Mouse (Mus musculus) liver, embryonic 11.5 days (tissue): ENCODE results near the gene Slc22a15. TPM values are rescaled to one million over a fixed set of nuclear protein-coding genes. Genes with fewer than 3 reads are reported as not detected.

ENCODE experiments used
- ATAC-seq: fragments of 200-750 bp; cut with Nextera tagmentation; replicated peaks from 2 replicates; pipeline ENCODE4 v1.8.0; 2017; ENCODE audit warnings: moderate number of reproducible peaks, mild to moderate bottlenecking, moderate TSS enrichment, moderate library complexity; ENCODE audit not compliant: low FRiP score
- DNase-seq: peaks from one replicate; pipeline ENCODE4 v3.0.0-alpha.2; 2017; ENCODE audit warnings: low spot score
- H3K27ac ChIP-seq: fragments of 300-500 bp; sonication (generic); 2 replicates; pipeline ENCODE4 v1.5.1; 2014; ENCODE audit warnings: mild to moderate bottlenecking, low read depth, low read length, control low read depth
- H3K27me3 ChIP-seq: fragments of 300-500 bp; sonication (generic); replicated peaks from 2 replicates; pipeline ENCODE4 v1.6.1; 2014; ENCODE audit warnings: low read length, mixed read lengths; ENCODE audit not compliant: control insufficient read depth, insufficient read depth
- H3K36me3 ChIP-seq: fragments of 300-500 bp; sonication (generic); 2 replicates; pipeline ENCODE4 v1.6.1; 2014; ENCODE audit warnings: mild to moderate bottlenecking, low read length, moderate library complexity, mixed read lengths; ENCODE audit not compliant: control insufficient read depth, insufficient read depth
- H3K4me1 ChIP-seq: fragments of 300-500 bp; sonication (generic); replicated peaks from 2 replicates; pipeline ENCODE4 v1.6.1; 2014; ENCODE audit warnings: low read length, mixed read lengths; ENCODE audit not compliant: control insufficient read depth, insufficient read depth
- H3K4me2 ChIP-seq: fragments of 300-500 bp; sonication (generic); 2 replicates; pipeline ENCODE4 v1.6.1; 2014; ENCODE audit warnings: mild to moderate bottlenecking, control low read depth, moderate library complexity
- H3K4me3 ChIP-seq: fragments of 300-500 bp; sonication (generic); 2 replicates; pipeline ENCODE4 v1.5.1; 2014; ENCODE audit warnings: low read depth, low read length, control low read depth
- H3K9ac ChIP-seq: fragments of 300-500 bp; sonication (generic); 2 replicates; pipeline ENCODE4 v1.6.1; 2014; ENCODE audit warnings: low read depth, low read length, control low read depth
- H3K9me3 ChIP-seq: fragments of 300-500 bp; sonication (generic); 2 replicates; pipeline ENCODE4 v1.6.1; 2016; ENCODE audit warnings: low read length, inconsistent platforms, mixed read lengths; ENCODE audit not compliant: control insufficient read depth
- WGBS: fragments of 180-500 bp; shearing (Covaris S2); extraction: QIAGEN DNeasy Blood & Tissue Kit; methylation state at CpG from one replicate; pipeline ENCODE4 v1.1.7; 2014; 5-methylcytosine and 5-hydroxymethylcytosine counted together
- polyA plus RNA-seq: library from polyadenylated mRNA; unstranded; fragments of >200 nt; fragmentation: Nextera tagmentation; extraction: Ambion mirVana; gene quantifications from 2 replicates; pipeline ENCODE4 v1.2.1, GENCODE M21; 2014

Slc22a15 gene
- 1.8 and 1.9 TPM in 2 replicates for polyA plus RNA-seq

DNA sequence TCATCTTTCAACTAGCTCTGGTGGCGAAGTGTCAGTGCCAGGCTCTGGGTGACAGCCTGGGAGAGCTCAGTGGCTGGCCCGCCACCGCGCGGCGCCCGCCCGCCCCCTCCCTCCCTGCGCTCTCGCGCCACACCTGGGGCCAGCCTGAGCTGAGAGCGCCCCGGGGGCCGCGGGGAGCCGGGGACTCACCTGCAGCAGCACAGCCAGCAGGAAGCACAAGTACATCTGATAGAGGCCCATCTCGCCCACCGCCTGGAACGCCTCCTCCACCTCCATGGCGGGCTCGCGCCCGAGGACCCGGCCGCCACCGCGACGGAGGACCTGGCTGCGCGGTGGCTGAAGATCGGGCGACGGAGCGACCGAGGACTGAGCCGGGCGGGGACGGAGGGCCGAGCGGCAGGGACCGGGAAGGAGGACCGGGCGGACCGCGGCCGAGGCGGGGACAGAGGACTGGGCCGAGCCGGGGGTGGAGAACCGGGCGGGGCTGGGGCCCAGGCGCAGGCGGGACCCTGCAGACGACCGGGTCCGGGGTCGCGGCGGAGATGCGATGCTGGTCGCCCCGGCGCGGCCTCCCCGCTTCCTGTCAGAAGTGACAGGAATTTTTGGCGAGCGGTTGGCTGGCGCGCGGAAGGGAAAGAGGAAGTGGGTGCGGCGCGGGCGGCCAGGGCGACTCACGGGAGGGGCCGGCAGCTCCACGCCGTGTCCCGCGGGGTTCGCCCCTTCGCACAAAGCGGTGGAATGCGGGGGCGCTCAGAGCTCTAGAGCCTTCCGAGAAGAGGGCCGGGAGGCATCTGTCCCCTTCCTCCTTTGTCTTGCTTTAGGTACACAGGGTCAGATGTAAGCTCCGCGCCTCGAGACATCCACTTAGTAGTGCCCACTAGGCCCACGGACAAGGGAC, at the start of gene Slc22a15:
Gene Slc22a15, minus strand, starts transcription at position 611 of the 898 bp plus-strand sequence.
- Histone ChIP-seq H3K9ac (peak within 1 kb of the TSS; percentile 74), H3K4me1 (no peaks in the 10 kb centered on the region; the same call in 1 of the 2 replicates), H3K36me3 (no peaks in the 10 kb centered on the region), H3K9me3 (no peaks in the 10 kb centered on the region), H3K4me3 (peak within 1 kb of the TSS; percentile 77), H3K4me2 (peak within 1 kb of the TSS; percentile 92), H3K27me3 (0 out of 2 replicates have a peak, but pooled peaks cover 4% of the 10 kb centered on the region), H3K27ac (no peak within 1 kb of the TSS; the same call in 1 of the 2 replicates)
- DNase-seq (peak; percentile 75), ATAC-seq (peak; percentile 79)
- WGBS, result under 1% methylated on average over 88 of the region's 92 CpGs

DNA sequence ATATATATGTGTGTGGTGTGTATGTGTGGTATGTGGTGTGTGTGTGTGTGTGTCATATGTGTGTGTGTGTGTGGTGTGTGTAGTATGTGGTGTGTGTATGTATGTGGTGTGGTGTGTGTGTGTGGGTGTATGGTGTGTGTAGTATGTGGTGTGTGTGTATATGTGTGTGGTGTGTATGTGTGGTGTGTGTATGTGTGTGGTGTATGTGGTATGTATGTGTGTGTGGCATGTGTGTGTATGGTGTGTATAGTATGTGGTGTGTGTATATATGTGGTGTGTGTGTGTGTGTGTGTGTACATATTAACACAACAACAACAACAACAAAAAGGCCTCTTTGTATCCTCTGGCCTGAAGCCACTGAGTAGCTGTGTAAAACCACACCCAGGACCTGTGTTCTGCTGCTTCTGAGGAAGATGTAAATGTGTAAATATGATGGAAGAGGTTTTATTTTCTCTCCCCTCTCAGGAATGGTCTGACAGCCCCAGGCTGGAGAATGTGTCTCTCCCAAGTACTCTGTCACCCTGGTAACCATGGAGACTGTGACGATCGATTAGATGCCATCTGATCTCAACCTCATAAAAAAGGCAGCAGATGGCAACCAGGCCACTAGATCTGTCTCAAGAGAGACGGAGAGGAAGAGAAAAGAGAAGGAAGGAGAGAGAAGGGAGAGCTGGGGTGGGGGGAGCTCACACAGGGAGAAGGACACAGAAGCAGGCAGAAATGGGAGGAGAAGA, 42.7 kb upstream of the Slc22a15 start:
- no peaks in the 10 kb centered on the region for H3K27me3 ChIP-seq
- ATAC-seq (no peak), DNase-seq (no peak)
- H3K9me3 ChIP-seq, result no peaks in the 10 kb centered on the region
- H3K4me1 ChIP-seq, result no peaks in the 10 kb centered on the region
- no peak overlapping the region for H3K4me2 ChIP-seq
- H3K27ac ChIP-seq, result no peak overlapping the region
- no peak overlapping the region for H3K9ac ChIP-seq
- WGBS, result 50% methylated on average over 3 of the region's 3 CpGs
- no peaks in the 10 kb centered on the region for H3K36me3 ChIP-seq
- H3K4me3 ChIP-seq, result no peak overlapping the region

DNA sequence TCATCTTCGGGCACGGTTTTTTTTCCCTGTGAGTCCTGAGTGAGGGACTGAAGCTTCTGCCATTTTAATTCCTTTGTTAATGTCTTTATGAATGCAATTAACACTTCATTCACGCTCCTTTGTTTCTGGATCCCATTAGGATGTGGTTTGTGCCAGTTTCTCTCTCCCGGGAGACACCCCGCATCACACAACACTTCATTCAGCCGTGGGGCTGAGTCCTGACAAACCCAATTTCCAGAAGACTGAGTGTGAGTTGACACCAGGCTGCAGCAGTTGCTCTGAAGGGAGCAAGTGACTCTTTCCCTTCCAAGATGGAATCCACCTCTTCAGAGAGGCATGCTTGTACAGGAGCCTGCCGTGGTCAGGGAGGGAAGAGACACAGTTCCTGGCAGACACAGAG, 40.1 kb upstream of the Slc22a15 start:
- no peaks in the 10 kb centered on the region for H3K27me3 ChIP-seq
- no peak overlapping the region for H3K4me3 ChIP-seq
- DNase-seq (no peak), ATAC-seq (no peak)
- H3K36me3 ChIP-seq, result no peaks in the 10 kb centered on the region
- H3K27ac ChIP-seq, result no peak overlapping the region
- H3K4me2 ChIP-seq, result no peak overlapping the region
- no peak overlapping the region for H3K9ac ChIP-seq
- H3K9me3 ChIP-seq, result no peaks in the 10 kb centered on the region
- no peaks in the 10 kb centered on the region for H3K4me1 ChIP-seq
- 65% methylated on average over 7 of the region's 7 CpGs for WGBS

DNA sequence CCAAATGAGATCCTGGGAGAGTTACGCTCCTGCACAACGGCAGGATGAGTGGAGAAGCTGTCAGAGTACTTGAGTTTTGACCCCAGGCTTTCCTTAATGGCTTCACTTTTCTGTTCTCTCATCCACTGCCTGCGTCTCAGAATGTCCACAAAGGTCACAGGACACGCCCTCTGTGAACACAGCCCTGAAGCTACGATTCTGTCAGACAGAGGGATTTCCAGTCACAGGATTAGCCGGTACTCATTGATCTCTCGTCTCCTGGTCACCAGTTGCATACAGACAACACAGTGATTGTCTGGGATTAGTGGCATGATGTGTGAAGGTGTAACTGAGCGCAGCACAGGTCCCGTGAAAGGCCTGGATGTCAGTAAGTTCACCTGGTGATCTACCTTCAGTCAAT, 39.2 kb upstream of the Slc22a15 start:
- Histone ChIP-seq H3K9ac (no peak overlapping the region), H3K36me3 (no peaks in the 10 kb centered on the region), H3K4me3 (no peak overlapping the region), H3K27ac (no peak overlapping the region), H3K4me1 (no peaks in the 10 kb centered on the region), H3K27me3 (no peaks in the 10 kb centered on the region), H3K4me2 (no peak overlapping the region), H3K9me3 (no peaks in the 10 kb centered on the region)
- ATAC-seq (no peak), DNase-seq (no peak)
- WGBS, result 52% methylated on average over 9 of the region's 9 CpGs

DNA sequence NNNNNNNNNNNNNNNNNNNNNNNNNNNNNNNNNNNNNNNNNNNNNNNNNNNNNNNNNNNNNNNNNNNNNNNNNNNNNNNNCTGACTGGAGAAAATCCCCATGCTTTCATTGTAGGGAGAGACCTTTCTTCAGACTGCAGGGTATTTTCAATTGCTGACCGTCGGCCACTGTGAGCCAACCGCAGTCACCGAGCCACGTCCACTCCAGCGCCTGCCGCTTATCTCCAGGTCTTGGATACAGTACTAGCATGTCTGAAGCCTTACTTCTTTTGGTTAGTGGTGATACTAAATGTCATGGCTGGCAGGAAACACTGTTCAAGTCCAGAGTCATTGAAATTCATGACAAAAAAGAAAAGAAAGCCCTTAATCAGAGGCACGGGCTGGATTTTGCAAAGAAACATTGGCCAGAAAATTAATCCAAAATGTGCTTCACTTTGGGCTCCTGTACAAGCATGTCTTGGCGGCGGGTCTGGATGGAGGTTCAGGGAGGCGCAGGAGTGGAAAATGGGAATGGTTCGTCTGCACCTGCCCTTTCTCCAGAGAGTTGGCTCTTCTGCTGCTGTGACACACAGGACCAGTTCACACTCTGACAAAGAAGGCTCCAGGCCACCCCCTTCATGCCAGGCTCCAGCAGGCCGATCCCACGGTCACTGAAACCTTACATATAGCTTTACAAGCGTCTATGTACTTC, 37.0 kb upstream of the Slc22a15 start:
- no peak overlapping the region for H3K9ac ChIP-seq
- no peak overlapping the region for H3K4me3 ChIP-seq
- ATAC-seq, result no peak
- no peak for DNase-seq
- H3K27me3 ChIP-seq, result no peaks in the 10 kb centered on the region
- H3K27ac ChIP-seq, result no peak overlapping the region
- WGBS, result 90% methylated on average over 15 of the region's 15 CpGs
- H3K4me1 ChIP-seq, result no peaks in the 10 kb centered on the region
- no peaks in the 10 kb centered on the region for H3K9me3 ChIP-seq
- no peak overlapping the region for H3K4me2 ChIP-seq
- H3K36me3 ChIP-seq, result no peaks in the 10 kb centered on the region

DNA sequence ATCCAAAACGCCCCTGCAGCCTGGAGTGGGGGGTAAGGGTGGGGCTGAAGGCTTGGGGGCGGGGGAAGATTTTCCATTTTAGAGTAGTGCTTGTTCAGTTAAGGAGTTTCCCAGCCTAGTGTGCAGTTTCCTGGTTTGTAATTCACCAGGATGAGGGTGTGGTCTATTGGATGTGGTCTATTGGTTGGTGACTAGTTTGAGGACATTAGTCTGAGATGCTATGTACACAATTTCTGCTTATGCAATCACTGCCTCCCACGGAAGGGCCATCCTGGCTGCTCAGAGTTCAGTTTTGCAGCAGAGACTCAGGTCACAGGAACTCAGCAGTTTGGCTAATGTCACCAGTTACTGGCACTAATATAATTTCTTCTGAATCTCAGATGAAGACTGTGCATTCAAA, 33.8 kb upstream of the Slc22a15 start:
- 60% methylated on average over 3 of the region's 3 CpGs for WGBS
- H3K4me2 ChIP-seq, result no peak overlapping the region
- ATAC-seq (peak; percentile 49; the same call in 1 of the 2 replicates), DNase-seq (no peak)
- H3K4me3 ChIP-seq, result no peak overlapping the region
- no peaks in the 10 kb centered on the region for H3K36me3 ChIP-seq
- H3K27me3 ChIP-seq, result no peaks in the 10 kb centered on the region
- no peak overlapping the region for H3K9ac ChIP-seq
- no peaks in the 10 kb centered on the region for H3K9me3 ChIP-seq
- no peak overlapping the region for H3K27ac ChIP-seq
- no peaks in the 10 kb centered on the region for H3K4me1 ChIP-seq

DNA sequence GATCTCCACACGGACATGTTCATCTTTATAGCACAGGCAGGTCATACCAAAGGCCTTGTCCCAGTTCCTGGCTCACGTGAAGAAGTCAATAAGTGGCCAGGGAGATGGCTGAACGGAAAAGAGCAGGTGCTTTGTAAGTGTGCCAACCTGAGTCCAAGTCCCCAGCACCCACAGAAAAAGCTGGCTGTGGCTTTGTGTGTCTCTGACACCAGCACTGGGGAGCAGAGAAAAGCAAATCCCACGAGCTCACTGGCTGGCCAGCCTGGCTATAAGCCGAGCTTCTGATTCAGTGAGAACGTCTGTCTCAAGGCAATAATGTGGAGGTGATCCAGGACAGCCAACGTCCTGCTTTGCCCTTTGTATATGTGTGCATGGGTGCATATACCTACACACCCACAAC, 29.3 kb upstream of the Slc22a15 start:
- Histone ChIP-seq H3K4me1 (peaks cover 3% of the 10 kb centered on the region; the same call in 1 of the 2 replicates), H3K9ac (no peak overlapping the region), H3K27me3 (no peaks in the 10 kb centered on the region), H3K4me3 (no peak overlapping the region), H3K27ac (no peak overlapping the region), H3K9me3 (no peaks in the 10 kb centered on the region), H3K36me3 (no peaks in the 10 kb centered on the region), H3K4me2 (no peak overlapping the region)
- 75% methylated on average over 7 of the region's 7 CpGs for WGBS
- no peak for ATAC-seq
- no peak for DNase-seq

DNA sequence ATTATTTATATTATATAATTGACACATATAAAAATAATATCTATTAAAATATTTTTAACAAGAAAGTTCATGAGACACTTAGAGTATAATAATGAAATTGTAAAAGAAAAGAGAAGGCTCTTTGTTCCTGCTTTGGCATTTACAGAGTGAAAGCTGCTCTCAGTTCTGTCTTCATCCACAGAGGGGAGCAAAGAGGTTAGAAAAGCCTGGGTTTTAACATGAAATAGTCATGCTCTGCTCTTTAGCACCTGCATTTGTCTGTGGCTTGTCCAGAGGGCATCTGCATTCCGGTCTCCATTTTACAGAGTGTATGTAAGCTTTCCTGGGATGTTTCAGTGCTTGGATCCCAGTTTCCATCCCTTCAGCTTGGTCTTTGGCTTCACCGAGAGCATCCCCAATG, 28.3 kb upstream of the Slc22a15 start:
- Histone ChIP-seq H3K4me3 (no peak overlapping the region), H3K27me3 (no peaks in the 10 kb centered on the region), H3K9me3 (no peaks in the 10 kb centered on the region), H3K27ac (no peak overlapping the region), H3K4me2 (no peak overlapping the region), H3K36me3 (no peaks in the 10 kb centered on the region), H3K4me1 (peaks cover 3% of the 10 kb centered on the region; the same call in 1 of the 2 replicates), H3K9ac (no peak overlapping the region)
- DNase-seq, result no peak
- WGBS, result 83% methylated on average over 2 of the region's 2 CpGs
- ATAC-seq, result no peak
